Mouse (Mus musculus) hindbrain, embryonic 13.5 days (tissue): ENCODE results near the gene Cyp2c23. TPM values are rescaled to one million over a fixed set of nuclear protein-coding genes. Genes with fewer than 3 reads are reported as not detected.

Experiments
- ATAC-seq: fragments of 200-750 bp; cut with Nextera tagmentation; 2 replicates; pipeline ENCODE4 v1.8.0; 2017; ENCODE audit warnings: moderate TSS enrichment; ENCODE audit not compliant: low FRiP score
- H3K27ac ChIP-seq: fragments of 300-500 bp; sonication (generic); 2 replicates; pipeline ENCODE4 v1.5.1; 2015; ENCODE audit warnings: inconsistent platforms, mild to moderate bottlenecking, moderate library complexity
- H3K27me3 ChIP-seq: fragments of 300-500 bp; sonication (generic); 2 replicates; pipeline ENCODE4 v1.6.1; 2015; ENCODE audit warnings: mild to moderate bottlenecking, inconsistent platforms
- H3K36me3 ChIP-seq: fragments of 300-500 bp; sonication (generic); 2 replicates; pipeline ENCODE4 v1.6.1; 2015; ENCODE audit warnings: mild to moderate bottlenecking, inconsistent platforms
- H3K4me1 ChIP-seq: fragments of 300-500 bp; sonication (generic); replicated peaks from 2 replicates; pipeline ENCODE4 v1.6.1; 2015; ENCODE audit warnings: inconsistent platforms
- H3K4me2 ChIP-seq: fragments of 300-500 bp; sonication (generic); 2 replicates; pipeline ENCODE4 v1.6.1; 2015; ENCODE audit warnings: inconsistent platforms, mild to moderate bottlenecking, moderate library complexity
- H3K4me3 ChIP-seq: fragments of 300-500 bp; sonication (generic); 2 replicates; pipeline ENCODE4 v1.5.1; 2015; ENCODE audit warnings: mild to moderate bottlenecking, inconsistent platforms
- H3K9ac ChIP-seq: fragments of 300-500 bp; sonication (generic); 2 replicates; pipeline ENCODE4 v1.6.1; 2015; ENCODE audit warnings: mild to moderate bottlenecking, inconsistent platforms
- H3K9me3 ChIP-seq: fragments of 300-500 bp; sonication (generic); 2 replicates; pipeline ENCODE4 v1.6.1; 2016; ENCODE audit warnings: inconsistent platforms
- WGBS: fragments of 180-500 bp; shearing (Covaris S2); methylation state at CpG from one replicate; pipeline ENCODE4 v1.1.7; 2015; 5-methylcytosine and 5-hydroxymethylcytosine counted together
- polyA plus RNA-seq: library from polyadenylated mRNA; unstranded; fragments of >200 nt; fragmentation: Nextera tagmentation; extraction: Ambion mirVana; gene quantifications from 2 replicates; pipeline ENCODE4 v1.2.1, GENCODE M21; 2015

Cyp2c23 gene
- polyA plus RNA-seq, 1 experiment from 2014 or later = not detected

GRCm38 (mm10) chr19:43961185-43961584, 67.8 kb downstream of the Cyp2c23 start:
- 81% methylated on average over 2 of the region's 2 CpGs for WGBS
- H3K27me3 ChIP-seq = no peaks in the 10 kb centered on the region
- H3K4me2 ChIP-seq = no peak overlapping the region
- no peaks in the 10 kb centered on the region for H3K9me3 ChIP-seq
- no peak overlapping the region for H3K4me3 ChIP-seq
- H3K27ac ChIP-seq = no peak overlapping the region
- H3K36me3 ChIP-seq = no peaks in the 10 kb centered on the region
- peaks cover 5% of the 10 kb centered on the region; the same call in 1 of the 2 replicates for H3K4me1 ChIP-seq
- no peak for ATAC-seq
- no peak overlapping the region for H3K9ac ChIP-seq

- no peak for ATAC-seq
- no peak overlapping the region for H3K4me3 ChIP-seq
- H3K9me3 ChIP-seq = no peaks in the 10 kb centered on the region
- H3K36me3 ChIP-seq = no peaks in the 10 kb centered on the region
- peaks cover 5% of the 10 kb centered on the region; the same call in 1 of the 2 replicates for H3K4me1 ChIP-seq
- no peaks in the 10 kb centered on the region for H3K27me3 ChIP-seq
- WGBS = 93% methylated on average over 11 of the region's 11 CpGs
- H3K9ac ChIP-seq = no peak overlapping the region
- no peak overlapping the region for H3K27ac ChIP-seq
- no peak overlapping the region for H3K4me2 ChIP-seq
These were observed 69.0 kb downstream of the Cyp2c23 start for GRCm38 (mm10) chr19:43960014-43960413.

DNA sequence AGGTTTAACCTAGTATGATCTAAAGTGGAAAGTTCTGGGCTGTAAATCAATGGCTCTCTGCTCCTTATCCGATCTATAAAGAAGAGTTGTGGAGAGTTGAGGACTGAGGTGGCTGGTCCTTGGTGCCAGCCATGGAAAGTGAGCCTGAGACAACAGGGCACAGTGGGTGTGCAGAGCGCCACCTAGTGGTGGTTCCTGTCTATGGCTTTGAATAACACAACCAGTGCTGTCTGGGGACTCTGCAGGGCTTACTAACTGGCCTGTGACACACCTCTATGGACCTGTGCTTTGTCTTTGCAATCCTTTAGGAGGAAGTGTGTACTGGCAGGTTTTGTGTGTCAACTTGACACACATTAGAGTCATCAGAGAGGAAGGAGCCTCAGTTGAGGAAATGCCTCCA, 69.8 kb downstream of the Cyp2c23 start:
- ATAC-seq = no peak
- no peak overlapping the region for H3K27ac ChIP-seq
- no peak overlapping the region for H3K9ac ChIP-seq
- no peaks in the 10 kb centered on the region for H3K36me3 ChIP-seq
- H3K27me3 ChIP-seq = no peaks in the 10 kb centered on the region
- peaks cover 5% of the 10 kb centered on the region; the same call in 1 of the 2 replicates for H3K4me1 ChIP-seq
- H3K4me2 ChIP-seq = no peak overlapping the region
- WGBS = 40% methylated on average over 2 of the region's 2 CpGs
- H3K9me3 ChIP-seq = no peaks in the 10 kb centered on the region
- no peak overlapping the region for H3K4me3 ChIP-seq

DNA sequence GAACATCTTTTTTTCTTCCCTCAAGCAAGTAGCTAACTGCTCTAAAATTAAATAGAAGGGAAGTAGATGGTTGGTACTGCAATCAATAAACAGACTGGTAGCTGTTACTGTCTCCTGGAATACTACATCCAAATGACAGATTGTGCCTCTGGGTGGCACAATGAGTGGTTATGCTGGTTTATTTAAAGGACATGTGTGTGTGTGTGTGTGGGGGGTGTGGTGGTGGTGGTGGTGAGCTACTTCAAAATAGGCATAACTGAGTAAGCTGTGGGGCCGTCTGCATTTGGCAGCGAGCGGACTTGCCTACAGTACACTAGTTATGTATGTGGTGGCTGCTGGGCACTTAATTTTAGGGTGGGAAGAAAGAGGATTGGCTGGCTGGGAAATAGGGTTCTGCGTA, 71.1 kb downstream of the Cyp2c23 start:
- Histone ChIP-seq H3K9ac (no peak overlapping the region), H3K4me1 (peaks cover 5% of the 10 kb centered on the region; the same call in 1 of the 2 replicates), H3K27me3 (no peaks in the 10 kb centered on the region), H3K9me3 (no peaks in the 10 kb centered on the region), H3K36me3 (no peaks in the 10 kb centered on the region), H3K27ac (no peak overlapping the region), H3K4me3 (no peak overlapping the region), H3K4me2 (no peak overlapping the region)
- 92% methylated on average over 4 of the region's 4 CpGs for WGBS
- ATAC-seq = no peak

DNA sequence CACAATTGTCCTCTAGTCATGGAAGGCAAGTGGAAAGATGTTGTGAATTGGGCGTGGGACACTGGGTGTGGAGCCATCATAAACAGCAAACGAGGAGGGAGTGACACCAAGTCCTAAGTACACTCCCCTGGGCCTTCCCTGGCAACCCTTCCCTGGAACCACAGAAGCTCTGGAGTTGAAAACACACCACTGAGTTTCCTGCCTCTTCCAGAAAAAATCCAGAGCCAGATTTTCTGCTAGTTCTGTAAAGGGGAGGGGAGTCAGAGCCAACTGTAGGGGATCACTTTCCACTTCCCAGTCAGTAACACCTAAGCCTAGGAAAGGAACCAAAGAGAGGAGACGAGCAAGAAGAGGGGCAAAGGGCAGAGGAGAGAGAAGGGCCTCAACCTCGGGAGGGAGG, 71.6 kb downstream of the Cyp2c23 start:
- H3K4me3 ChIP-seq = no peak overlapping the region
- H3K9me3 ChIP-seq = no peaks in the 10 kb centered on the region
- whole genome bisulfite sequencing = 44% methylated on average over 4 of the region's 4 CpGs
- H3K27ac ChIP-seq = no peak overlapping the region
- peaks cover 5% of the 10 kb centered on the region; the same call in 1 of the 2 replicates for H3K4me1 ChIP-seq
- no peak for ATAC-seq
- H3K27me3 ChIP-seq = no peaks in the 10 kb centered on the region
- H3K9ac ChIP-seq = no peak overlapping the region
- no peak overlapping the region for H3K4me2 ChIP-seq
- H3K36me3 ChIP-seq = no peaks in the 10 kb centered on the region

GRCm38 (mm10) chr19:43955266-43955665, 73.7 kb downstream of the Cyp2c23 start:
- no peak for ATAC-seq
- no peaks in the 10 kb centered on the region for H3K9me3 ChIP-seq
- no peak overlapping the region for H3K4me2 ChIP-seq
- no peaks in the 10 kb centered on the region for H3K27me3 ChIP-seq
- H3K36me3 ChIP-seq = no peaks in the 10 kb centered on the region
- peaks cover 5% of the 10 kb centered on the region; the same call in 1 of the 2 replicates for H3K4me1 ChIP-seq
- H3K4me3 ChIP-seq = no peak overlapping the region
- H3K27ac ChIP-seq = no peak overlapping the region
- no peak overlapping the region for H3K9ac ChIP-seq
- WGBS = 76% methylated on average over 5 of the region's 5 CpGs

Other genes starting within 250 kb of the Cyp2c23 start
- gene Abcc2, start 247.0 kb downstream of the Cyp2c23 start, polyA plus RNA-seq = 0.06 and 0.19 TPM in 2 replicates
- gene Dnmbp, start 89.0 kb downstream of the Cyp2c23 start, polyA plus RNA-seq = 9.2 and 10.8 TPM in 2 replicates
- 0.32 and 0.48 TPM in 2 replicates for gene Cpn1, start 42.7 kb downstream of the Cyp2c23 start, polyA plus RNA-seq
- gene Erlin1, start 40.6 kb upstream of the Cyp2c23 start, polyA plus RNA-seq = 18.4 and 20.1 TPM in 2 replicates
- 65.7 and 67.5 TPM in 2 replicates for gene Chuk, start 78.3 kb upstream of the Cyp2c23 start, polyA plus RNA-seq
- 31.4 and 32.3 TPM in 2 replicates for gene Cwf19l1, start 106.7 kb upstream of the Cyp2c23 start, polyA plus RNA-seq
- 167 and 169 TPM in 2 replicates for gene Bloc1s2, start 117.2 kb upstream of the Cyp2c23 start, polyA plus RNA-seq
- gene Pkd2l1, start 163.2 kb upstream of the Cyp2c23 start, polyA plus RNA-seq = 0.13 and 0.34 TPM in 2 replicates
- 3.5 and 4.4 TPM in 2 replicates for gene Scd3, start 174.1 kb upstream of the Cyp2c23 start, polyA plus RNA-seq